Mouse (Mus musculus): ENCODE measurements at regions not wholly inside any gene's neighbourhood (a gene's known extent, or its start where the extent isn't known, plus 50 kb on each side); places are given as distances from the start of the nearest gene placed in this dataset.

- no peak overlapping the region for H3K9ac ChIP-seq (replicated peaks; ENCODE audit: low read length, poor library complexity, severe bottlenecking)
- no peaks in the 10 kb centered on the region for H3K4me1 ChIP-seq (ENCODE audit: insufficient read depth, low read length)
- no peak for TF ChIP-seq CTCF (IDR thresholded peaks at IDR 0.05)
Measured at GRCm38 (mm10) chr11:41852813-41853212, 147.8 kb downstream of the Gabrg2 start.

DNA sequence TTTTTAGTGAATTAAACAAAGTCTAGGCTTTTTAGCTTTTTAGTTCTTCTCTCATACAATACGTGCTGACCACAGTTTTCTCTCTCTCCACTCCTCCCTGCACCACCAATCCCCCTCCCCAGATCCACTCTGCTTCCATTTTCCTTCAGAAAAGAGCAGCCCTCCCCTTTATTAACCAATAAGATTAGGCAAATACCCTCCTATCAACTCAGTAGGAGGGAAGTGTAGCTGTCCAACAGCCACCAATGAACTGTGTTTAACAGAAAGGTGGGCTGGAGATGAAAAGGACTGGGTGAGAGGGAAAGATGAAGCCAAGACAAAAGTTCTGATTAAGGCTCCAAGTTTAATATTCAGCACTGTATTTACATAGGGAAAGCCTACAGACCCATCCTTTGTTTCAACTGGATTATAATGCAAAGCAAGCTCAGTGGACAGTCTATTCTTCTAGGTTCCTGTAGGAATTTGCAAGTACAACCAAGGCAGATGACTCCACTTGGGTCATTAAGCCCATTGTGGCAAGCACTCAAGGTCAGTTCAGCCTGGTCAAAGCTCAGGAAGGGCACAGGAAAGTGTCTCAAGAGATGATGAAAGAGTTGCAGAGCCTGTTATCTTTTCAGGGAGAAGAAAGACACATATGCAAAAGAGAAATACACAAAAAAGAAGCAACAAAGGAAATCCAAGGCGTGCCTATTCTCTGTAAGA is 174.5 kb downstream of the Gabrg2 start:
- Histone ChIP-seq H3K27ac (ENCODE audit: low read depth, low read length) (no peak overlapping the region), H3K9me3 (ENCODE audit: low read length) (no peaks in the 10 kb centered on the region), H3K4me3 (ENCODE audit: low read depth, low read length) (no peak overlapping the region), H3K4me1 (ENCODE audit: insufficient read depth, low read length) (no peaks in the 10 kb centered on the region), H3K4me2 (ENCODE audit: low read depth, low read length, poor library complexity, severe bottlenecking) (no peak overlapping the region), H3K9ac (replicated peaks; ENCODE audit: low read length, poor library complexity, severe bottlenecking) (no peak overlapping the region), H3K36me3 (ENCODE audit: insufficient read depth, low read length) (no peaks in the 10 kb centered on the region), H3K27me3 (ENCODE audit: insufficient read depth, low read length) (no peaks in the 10 kb centered on the region)
- TF ChIP-seq CTCF (IDR thresholded peaks at IDR 0.05) = no peak
- ATAC-seq (ENCODE audit: low FRiP score) (no peak), DNase-seq (ENCODE audit: low spot score) (no peak)
- WGBS = 32% methylated on average over 2 of the region's 2 CpGs

More at GRCm38 (mm10) chr11:41852813-41853212, 147.8 kb downstream of the Gabrg2 start:
- Histone ChIP-seq H3K4me3 (ENCODE audit: low read depth, low read length) (no peak overlapping the region), H3K36me3 (ENCODE audit: insufficient read depth, low read length) (no peaks in the 10 kb centered on the region), H3K27ac (ENCODE audit: low read depth, low read length) (no peak overlapping the region), H3K9me3 (ENCODE audit: low read length) (no peaks in the 10 kb centered on the region), H3K4me2 (ENCODE audit: low read depth, low read length, poor library complexity, severe bottlenecking) (no peak overlapping the region), H3K27me3 (ENCODE audit: insufficient read depth, low read length) (no peaks in the 10 kb centered on the region)
- ATAC-seq (ENCODE audit: low FRiP score) (no peak), DNase-seq (ENCODE audit: low spot score) (no peak)

DNA sequence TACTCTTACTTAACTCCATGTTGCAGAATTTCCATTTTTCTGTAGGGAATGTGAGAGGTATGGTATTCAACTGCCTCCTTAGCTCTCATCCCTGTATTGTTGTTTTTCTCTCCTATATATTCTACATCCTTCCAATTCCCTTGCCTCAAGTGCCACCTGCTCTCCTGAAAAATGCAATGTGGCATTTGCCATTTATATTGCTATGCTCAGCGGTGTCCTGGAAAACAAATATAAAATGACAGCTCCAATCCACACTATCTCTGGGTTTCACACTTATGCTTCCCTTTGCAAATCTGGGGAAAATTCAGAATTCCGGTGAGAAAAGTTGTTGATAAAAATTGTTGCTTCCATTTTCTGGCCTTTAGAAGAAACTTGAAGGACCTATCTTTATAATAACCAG is 182.6 kb downstream of the Gabrg2 start:
- Histone ChIP-seq H3K9ac (replicated peaks; ENCODE audit: low read length, poor library complexity, severe bottlenecking) (no peak overlapping the region), H3K27ac (ENCODE audit: low read depth, low read length) (no peak overlapping the region), H3K27me3 (ENCODE audit: insufficient read depth, low read length) (no peaks in the 10 kb centered on the region), H3K9me3 (ENCODE audit: low read length) (no peaks in the 10 kb centered on the region), H3K4me3 (ENCODE audit: low read depth, low read length) (no peak overlapping the region), H3K36me3 (ENCODE audit: insufficient read depth, low read length) (no peaks in the 10 kb centered on the region), H3K4me1 (ENCODE audit: insufficient read depth, low read length) (no peaks in the 10 kb centered on the region), H3K4me2 (ENCODE audit: low read depth, low read length, poor library complexity, severe bottlenecking) (no peak overlapping the region)
- TF ChIP-seq CTCF (IDR thresholded peaks at IDR 0.05) = no peak
- DNase-seq (ENCODE audit: low spot score) (no peak), ATAC-seq (ENCODE audit: low FRiP score) (no peak)
- 89% methylated on average over 2 of the region's 2 CpGs for WGBS

DNA sequence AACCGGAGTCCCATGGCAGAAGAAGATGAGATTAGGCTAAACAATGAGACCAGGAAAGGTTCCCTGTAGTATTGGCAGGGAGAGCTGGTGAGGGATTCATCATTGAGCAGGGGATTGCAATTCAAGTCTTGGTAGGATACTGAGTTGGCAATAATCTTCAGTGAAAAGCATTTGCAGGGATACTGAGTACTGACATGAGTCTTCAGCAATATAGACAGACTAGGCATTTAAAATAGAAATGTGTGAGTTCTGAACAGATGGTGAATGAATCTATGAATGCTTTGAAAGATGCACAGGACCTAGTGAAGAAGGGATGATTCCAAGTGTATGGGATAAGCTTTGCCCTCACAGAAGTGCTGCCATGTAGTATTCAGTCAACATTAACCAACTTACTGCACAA is 187.7 kb downstream of the Gabrg2 start:
- 66% methylated on average over 1 of the region's 1 CpGs for WGBS
- Histone ChIP-seq H3K4me3 (ENCODE audit: low read depth, low read length) (no peak overlapping the region), H3K4me1 (ENCODE audit: insufficient read depth, low read length) (no peaks in the 10 kb centered on the region)

DNA sequence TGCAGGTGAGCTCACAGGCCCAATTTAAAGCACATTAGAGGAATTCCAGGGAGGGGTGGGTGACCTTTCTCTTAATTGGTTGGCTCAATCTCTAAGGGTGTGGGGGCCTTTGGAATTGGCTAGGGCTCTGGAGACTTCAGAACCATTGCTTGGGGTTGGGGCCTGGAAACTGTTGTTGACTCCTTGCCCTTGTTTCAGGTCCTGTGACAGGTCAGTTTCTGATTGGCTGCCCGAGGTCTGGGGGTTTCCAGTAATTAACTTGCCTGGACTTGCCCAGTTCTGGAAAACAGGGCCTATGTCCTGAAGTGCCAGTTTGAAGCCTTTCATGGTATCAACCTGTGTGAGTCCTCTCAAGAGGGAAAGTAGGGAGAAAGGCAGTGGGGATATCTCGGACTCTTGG is 191.8 kb downstream of the Gabrg2 start:
- Histone ChIP-seq H3K27ac (ENCODE audit: low read depth, low read length) (no peak overlapping the region), H3K4me1 (ENCODE audit: insufficient read depth, low read length) (no peaks in the 10 kb centered on the region), H3K4me3 (ENCODE audit: low read depth, low read length) (no peak overlapping the region), H3K9me3 (ENCODE audit: low read length) (no peaks in the 10 kb centered on the region), H3K36me3 (ENCODE audit: insufficient read depth, low read length) (no peaks in the 10 kb centered on the region), H3K4me2 (ENCODE audit: low read depth, low read length, poor library complexity, severe bottlenecking) (no peak overlapping the region), H3K9ac (replicated peaks; ENCODE audit: low read length, poor library complexity, severe bottlenecking) (no peak overlapping the region), H3K27me3 (ENCODE audit: insufficient read depth, low read length) (no peaks in the 10 kb centered on the region)
- ATAC-seq (ENCODE audit: low FRiP score) (no peak), DNase-seq (ENCODE audit: low spot score) (no peak)
- TF ChIP-seq CTCF (IDR thresholded peaks at IDR 0.05) = no peak
- WGBS = 88% methylated on average over 2 of the region's 2 CpGs

More for the DNA sequence above, 187.7 kb downstream of the Gabrg2 start:
- Histone ChIP-seq H3K9ac (replicated peaks; ENCODE audit: low read length, poor library complexity, severe bottlenecking) (no peak overlapping the region), H3K27ac (ENCODE audit: low read depth, low read length) (no peak overlapping the region), H3K4me2 (ENCODE audit: low read depth, low read length, poor library complexity, severe bottlenecking) (no peak overlapping the region), H3K27me3 (ENCODE audit: insufficient read depth, low read length) (no peaks in the 10 kb centered on the region), H3K36me3 (ENCODE audit: insufficient read depth, low read length) (no peaks in the 10 kb centered on the region), H3K9me3 (ENCODE audit: low read length) (no peaks in the 10 kb centered on the region)
- DNase-seq (ENCODE audit: low spot score) (no peak), ATAC-seq (ENCODE audit: low FRiP score) (no peak)
- TF ChIP-seq CTCF (IDR thresholded peaks at IDR 0.05) = no peak

DNA sequence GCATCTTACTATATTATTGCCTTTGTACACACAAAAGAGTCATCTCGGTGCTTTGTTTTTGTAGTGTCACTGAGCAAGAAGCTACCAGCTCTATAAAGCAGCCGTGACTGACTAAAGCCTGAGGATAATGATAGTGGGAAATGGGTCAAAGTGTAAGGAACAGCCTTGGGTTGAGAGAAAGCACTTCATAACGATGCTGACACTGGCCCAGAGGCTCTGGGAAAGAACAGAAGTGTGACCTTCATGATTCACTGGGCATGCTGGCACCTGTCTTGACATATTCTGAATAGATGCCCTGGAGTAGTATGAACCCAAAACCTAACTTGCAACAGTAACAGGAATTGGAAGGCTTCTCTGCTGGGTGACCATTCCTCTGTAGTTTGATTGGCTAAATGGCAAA is 208.5 kb downstream of the Gabrg2 start:
- no peak for ATAC-seq (ENCODE audit: low FRiP score)
- peak; percentile 9 for DNase-seq (ENCODE audit: low spot score)
- Histone ChIP-seq H3K4me1 (ENCODE audit: insufficient read depth, low read length) (no peaks in the 10 kb centered on the region), H3K4me2 (ENCODE audit: low read depth, low read length, poor library complexity, severe bottlenecking) (no peak overlapping the region), H3K36me3 (ENCODE audit: insufficient read depth, low read length) (no peaks in the 10 kb centered on the region), H3K9me3 (ENCODE audit: low read length) (no peaks in the 10 kb centered on the region), H3K27me3 (ENCODE audit: insufficient read depth, low read length) (no peaks in the 10 kb centered on the region), H3K27ac (ENCODE audit: low read depth, low read length) (no peak overlapping the region), H3K4me3 (ENCODE audit: low read depth, low read length) (no peak overlapping the region), H3K9ac (replicated peaks; ENCODE audit: low read length, poor library complexity, severe bottlenecking) (no peak overlapping the region)
- TF ChIP-seq CTCF (IDR thresholded peaks at IDR 0.05) = no peak
- 61% methylated on average over 3 of the region's 3 CpGs for WGBS
